Mouse (Mus musculus) neural tube, embryonic 10.5 days (tissue): ENCODE measurements around the gene Mrpl38.

Experiments
- DNase-seq: peaks from one replicate; pipeline ENCODE4 v3.0.0-alpha.2; 2017; ENCODE audit warnings: low spot score; ENCODE audit errors: extremely low spot score

The Mrpl38 gene

GRCm38 (mm10) chr11:116138468-116139138 is at the start of gene Mrpl38:
TSS of gene Mrpl38 (minus strand) at chr11:116138868.
- DNase-seq, result peak; percentile 98

- no peak for DNase-seq
Observed at GRCm38 (mm10) chr11:116187226-116187930, 48.7 kb upstream of the Mrpl38 start.

- DNase-seq, result no peak
Observed at GRCm38 (mm10) chr11:116186360-116186759, 47.7 kb upstream of the Mrpl38 start.

- DNase-seq, result no peak
Observed at GRCm38 (mm10) chr11:116185836-116186235, 47.2 kb upstream of the Mrpl38 start.

- DNase-seq, result no peak
Observed at GRCm38 (mm10) chr11:116178411-116179121, 39.9 kb upstream of the Mrpl38 start.

- DNase-seq, result no peak
Observed at GRCm38 (mm10) chr11:116176010-116176409, 37.3 kb upstream of the Mrpl38 start.

GRCm38 (mm10) chr11:116174775-116175448 is 36.2 kb upstream of the Mrpl38 start:
- no peak for DNase-seq

GRCm38 (mm10) chr11:116171959-116172358 is 33.3 kb upstream of the Mrpl38 start:
- DNase-seq, result no peak

- DNase-seq, result no peak
Observed at GRCm38 (mm10) chr11:116170003-116170800, 31.5 kb upstream of the Mrpl38 start.

- no peak for DNase-seq
Observed at GRCm38 (mm10) chr11:116169214-116169613, 30.5 kb upstream of the Mrpl38 start.

GRCm38 (mm10) chr11:116167884-116168439 is 29.3 kb upstream of the Mrpl38 start, which contains the start of gene Fbf1:
TSS of gene Fbf1 (minus strand) at chr11:116168166.
- peak; percentile 95 for DNase-seq

GRCm38 (mm10) chr11:116167232-116167631 is 28.6 kb upstream of the Mrpl38 start:
- DNase-seq, result peak; percentile 26

GRCm38 (mm10) chr11:116163002-116163401 is 24.3 kb upstream of the Mrpl38 start:
- DNase-seq, result no peak

GRCm38 (mm10) chr11:116162146-116162545 is 23.5 kb upstream of the Mrpl38 start:
- DNase-seq, result no peak

- no peak for DNase-seq
Observed at GRCm38 (mm10) chr11:116161312-116161711, 22.6 kb upstream of the Mrpl38 start.

GRCm38 (mm10) chr11:116150960-116151359 is 12.3 kb upstream of the Mrpl38 start:
- DNase-seq, result no peak

- no peak for DNase-seq
Observed at GRCm38 (mm10) chr11:116149341-116149740, 10.7 kb upstream of the Mrpl38 start.

GRCm38 (mm10) chr11:116148761-116149221 is 10.1 kb upstream of the Mrpl38 start:
- no peak for DNase-seq

GRCm38 (mm10) chr11:116146294-116146985 is 7.8 kb upstream of the Mrpl38 start:
- no peak for DNase-seq
